ENCODE assay signal across 13 mouse cellular contexts in genomic region chr19:3577265-3577910, GRCm38 (mm10). TPM values are rescaled to one million over a fixed set of nuclear protein-coding genes. Genes with fewer than 3 reads are reported as not detected.
A peak's percentile ranks its signal among the peaks of the same experiment; 100 is the strongest.
DNase-seq lines count a peak whose midpoint lies in the region; ATAC-seq lines count a peak whose summit lies in the region.
"Had no signal": no experiment of that assay in that cellular context is flagged by ENCODE, and none has a peak within 500 bp of the region (broad histone marks: within the 10 kb centered on the region; RNA-seq: fewer than 3 reads in every experiment).

No protein-coding gene starts in this region.

- no peak overlapping the region for H3K4me2 ChIP-seq in hindbrain, embryonic 13.5 days
- no peak overlapping the region for H3K4me2 ChIP-seq in hindbrain, embryonic 11.5 days (replicated peaks; ENCODE audit: low read depth, low read length)
- H3K4me2 ChIP-seq in midbrain, embryonic 13.5 days (replicated peaks): no peak overlapping the region; the same call in 1 of the 2 replicates
- H3K4me2 ChIP-seq in midbrain, embryonic 11.5 days: no peak overlapping the region

- DNase-seq in hindbrain, embryonic 11.5 days (ENCODE audit: low spot score): no peak
- no peak for DNase-seq in midbrain, embryonic 11.5 days (ENCODE audit: low spot score, missing footprints)
- DNase-seq in lung, postnatal 36 days: peak; percentile 69
- no peak for DNase-seq in cerebellum, adult 9-10 months
- DNase-seq: adrenal gland, postnatal 25 days; gastrocnemius, postnatal 25 days; kidney, adult 2 months; right cerebral cortex, adult 18-20 months had no signal

- H3K4me1 ChIP-seq in erythroblast, embryonic 14.5 days (ENCODE audit: control insufficient read depth): peaks cover 46% of the 10 kb centered on the region
- H3K4me1 ChIP-seq in hindbrain, embryonic 13.5 days (replicated peaks): peaks cover 24% of the 10 kb centered on the region
- H3K4me1 ChIP-seq in hindbrain, embryonic 11.5 days (replicated peaks; ENCODE audit: control insufficient read depth, insufficient read depth, low read length): no peaks in the 10 kb centered on the region; the same call in 1 of the 2 replicates
- H3K4me1 ChIP-seq in midbrain, embryonic 13.5 days (replicated peaks): peaks cover 28% of the 10 kb centered on the region
- peaks cover 15% of the 10 kb centered on the region for H3K4me1 ChIP-seq in midbrain, embryonic 11.5 days (ENCODE audit: control insufficient read depth, insufficient read depth, low read length)

- no peaks in the 10 kb centered on the region for H3K9me3 ChIP-seq in erythroblast, embryonic 14.5 days (ENCODE audit: control insufficient read depth, low read length)
- no peaks in the 10 kb centered on the region for H3K9me3 ChIP-seq in hindbrain, embryonic 13.5 days
- H3K9me3 ChIP-seq in hindbrain, embryonic 11.5 days (ENCODE audit: control insufficient read depth, low read length): no peaks in the 10 kb centered on the region
- no peaks in the 10 kb centered on the region for H3K9me3 ChIP-seq in midbrain, embryonic 13.5 days
- H3K9me3 ChIP-seq in midbrain, embryonic 11.5 days (ENCODE audit: control insufficient read depth, low read length): no peaks in the 10 kb centered on the region

- peaks cover 3% of the 10 kb centered on the region for H3K36me3 ChIP-seq in erythroblast, embryonic 14.5 days (ENCODE audit: control insufficient read depth)
- no peaks in the 10 kb centered on the region for H3K36me3 ChIP-seq in hindbrain, embryonic 13.5 days
- no peaks in the 10 kb centered on the region for H3K36me3 ChIP-seq in hindbrain, embryonic 11.5 days (ENCODE audit: control insufficient read depth, insufficient read depth, low read length)
- H3K36me3 ChIP-seq in midbrain, embryonic 13.5 days: no peaks in the 10 kb centered on the region
- no peaks in the 10 kb centered on the region for H3K36me3 ChIP-seq in midbrain, embryonic 11.5 days (ENCODE audit: control insufficient read depth, insufficient read depth, low read length)

- no peaks in the 10 kb centered on the region for H3K27me3 ChIP-seq in erythroblast, embryonic 14.5 days (ENCODE audit: control insufficient read depth)
- no peaks in the 10 kb centered on the region for H3K27me3 ChIP-seq in hindbrain, embryonic 13.5 days
- no peaks in the 10 kb centered on the region for H3K27me3 ChIP-seq in hindbrain, embryonic 11.5 days (ENCODE audit: control insufficient read depth, insufficient read depth, low read length)
- no peaks in the 10 kb centered on the region for H3K27me3 ChIP-seq in midbrain, embryonic 13.5 days
- no peaks in the 10 kb centered on the region for H3K27me3 ChIP-seq in midbrain, embryonic 11.5 days (ENCODE audit: control insufficient read depth, insufficient read depth, low read length)

- ATAC-seq in erythroblast, adult 5-6 weeks (replicated peaks; ENCODE audit: low FRiP score, poor library complexity, severe bottlenecking): no peak
- no peak for ATAC-seq in hindbrain, embryonic 13.5 days (ENCODE audit: low FRiP score)
- ATAC-seq in hindbrain, embryonic 11.5 days (ENCODE audit: low FRiP score): no peak
- ATAC-seq in midbrain, embryonic 13.5 days: no peak
- no peak for ATAC-seq in midbrain, embryonic 11.5 days (ENCODE audit: low FRiP score)

- 93% methylated on average over 4 of the region's 4 CpGs for WGBS in hindbrain, embryonic 13.5 days
- WGBS in hindbrain, embryonic 11.5 days: 88% methylated on average over 4 of the region's 4 CpGs
- WGBS in midbrain, embryonic 13.5 days: 88% methylated on average over 4 of the region's 4 CpGs
- 93% methylated on average over 4 of the region's 4 CpGs for WGBS in midbrain, embryonic 11.5 days

- H3K9ac ChIP-seq in hindbrain, embryonic 13.5 days: no peak overlapping the region
- H3K9ac ChIP-seq in hindbrain, embryonic 11.5 days (ENCODE audit: low read depth, low read length): no peak overlapping the region
- no peak overlapping the region for H3K9ac ChIP-seq in midbrain, embryonic 13.5 days (replicated peaks)
- H3K9ac ChIP-seq in midbrain, embryonic 11.5 days (ENCODE audit: low read length): no peak overlapping the region

- H3K27ac ChIP-seq in hindbrain, embryonic 13.5 days: 0 out of 2 replicates have a peak overlapping the region, but pooled peaks have one; percentile 96
- no peak overlapping the region for H3K27ac ChIP-seq in hindbrain, embryonic 11.5 days (ENCODE audit: low read depth, low read length)
- H3K27ac ChIP-seq in midbrain, embryonic 13.5 days: 0 out of 2 replicates have a peak overlapping the region, but pooled peaks have one; percentile 94
- H3K27ac ChIP-seq in midbrain, embryonic 11.5 days (ENCODE audit: low read depth, low read length): no peak overlapping the region
- H3K27ac ChIP-seq: macrophage had no signal

- H3K4me3 ChIP-seq in erythroblast, embryonic 14.5 days (replicated peaks): peak overlapping the region; percentile 99
- no peak overlapping the region; the same call in 1 of the 2 replicates for H3K4me3 ChIP-seq in hindbrain, embryonic 13.5 days
- no peak overlapping the region for H3K4me3 ChIP-seq in hindbrain, embryonic 11.5 days (ENCODE audit: low read depth, low read length)
- H3K4me3 ChIP-seq in midbrain, embryonic 13.5 days (replicated peaks): no peak overlapping the region
- no peak overlapping the region for H3K4me3 ChIP-seq in midbrain, embryonic 11.5 days (ENCODE audit: low read depth, low read length)

RNA-seq across cellular contexts. Expression of gene Ppp6r3, which starts 1.8 kb away (rescaled TPM):
- polyA plus RNA-seq in erythroblast, embryonic 14.5 days (2012): 6.2 and 7.3 TPM in 2 replicates
- total RNA-seq in erythroblast, adult 5-6 weeks (2015; ENCODE audit: low replicate concordance): 44.9 and 51.7 TPM in 2 replicates
- 65.2 and 83.5 TPM in 2 replicates for total RNA-seq in erythroblast, adult 5-6 weeks (2017; ENCODE audit: low replicate concordance)
- polyA plus RNA-seq in hindbrain, embryonic 13.5 days (2015; fragmentation: Nextera tagmentation; extraction: Ambion mirVana): 60.6 and 62.6 TPM in 2 replicates
- 74.8 and 82.5 TPM in 2 replicates for polyA plus RNA-seq in hindbrain, embryonic 11.5 days (2014; fragmentation: Nextera tagmentation; extraction: Ambion mirVana)
- 71.1 and 71.9 TPM in 2 replicates for polyA plus RNA-seq in midbrain, embryonic 13.5 days (2015; fragmentation: Nextera tagmentation; extraction: Ambion mirVana)
- 81.8 and 84.2 TPM in 2 replicates for polyA plus RNA-seq in midbrain, embryonic 11.5 days (2014; fragmentation: Nextera tagmentation; extraction: Ambion mirVana)

Comparison
In these comparisons a context has a peak if more than half of its experiments do, and no peak if none do; other contexts are left out.
1. H3K27ac ChIP-seq: peak in hindbrain, embryonic 13.5 days (single experiment) and midbrain, embryonic 13.5 days (single experiment); none in hindbrain, embryonic 11.5 days (single experiment) and midbrain, embryonic 11.5 days (single experiment).